Mouse (Mus musculus): ENCODE data around the gene 1700013G24Rik. TPM values are rescaled to one million over a fixed set of nuclear protein-coding genes. Genes with fewer than 3 reads are reported as not detected.
A peak's percentile ranks its signal among the peaks of the same experiment; 100 is the strongest.

The 1700013G24Rik gene
- total RNA-seq, 2 experiments from 2014 or later, result not detected

DNA sequence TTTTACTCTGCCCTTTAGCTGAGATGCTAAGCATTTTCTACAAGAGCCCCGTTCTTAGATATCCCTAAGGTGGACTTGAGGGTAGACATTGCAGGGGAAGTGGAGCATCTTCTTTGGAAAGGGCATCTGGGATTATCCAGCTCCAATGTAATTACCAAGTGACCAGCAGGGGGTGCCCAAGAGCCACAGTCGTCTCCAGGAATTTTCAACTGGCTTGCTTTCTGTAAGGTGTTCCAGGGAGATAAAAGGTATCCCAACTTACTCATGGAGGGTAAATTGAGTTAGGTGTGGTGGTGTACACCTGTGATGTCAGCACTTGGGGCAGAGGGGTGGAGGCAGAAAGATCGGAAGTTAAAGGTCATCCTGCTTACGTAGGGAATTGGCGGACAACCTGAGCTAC lies 9.5 kb upstream of the 1700013G24Rik start:
- no peak overlapping the region for H3K4me3 ChIP-seq
- TF ChIP-seq CTCF (IDR thresholded peaks at IDR 0.05), result peak; percentile 88
- DNase-seq, result peak; percentile 82
- H3K27ac ChIP-seq, result no peak overlapping the region
- intact Hi-C loops (cut with DNase I), result loop anchor here (1.0 to 5.0 kb wide), 2 partner anchors 74 to 102 kb away; no protein-coding TSS in a partner anchor

DNA sequence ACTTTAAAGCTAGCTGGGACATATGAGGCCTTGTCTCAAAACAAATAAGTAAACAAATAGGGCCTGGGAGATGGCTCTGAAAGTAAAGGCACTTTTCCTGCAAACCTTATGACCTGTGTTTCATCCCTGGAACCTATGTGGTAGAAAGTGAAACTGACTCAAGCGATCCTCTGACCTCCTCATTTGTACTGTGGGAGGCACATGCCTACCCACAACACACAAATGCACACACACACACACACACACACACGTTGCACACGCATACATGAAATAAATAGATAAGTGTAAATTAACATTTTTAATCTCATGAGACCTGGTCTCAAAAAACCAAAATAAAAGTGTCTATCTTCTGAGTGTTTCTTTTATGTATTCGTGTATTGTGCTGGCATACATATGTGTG lies 7.2 kb upstream of the 1700013G24Rik start:
- no peak for TF ChIP-seq CTCF (IDR thresholded peaks at IDR 0.05)
- intact Hi-C loops (cut with DNase I), result loop anchor here (5.0 kb wide), 1 partner anchor 41 kb away; no protein-coding TSS in a partner anchor
- DNase-seq, result no peak
- no peak overlapping the region for H3K27ac ChIP-seq
- H3K4me3 ChIP-seq, result no peak overlapping the region

- intact Hi-C loops (cut with DNase I), result loop anchor here (5.0 kb wide), 1 partner anchor 40 kb away; no protein-coding TSS in a partner anchor
- no peak for TF ChIP-seq CTCF (IDR thresholded peaks at IDR 0.05)
- peak; percentile 47 for DNase-seq
These were observed 5.5 kb upstream of the 1700013G24Rik start for GRCm38 (mm10) chr4:137447363-137448196.

DNA sequence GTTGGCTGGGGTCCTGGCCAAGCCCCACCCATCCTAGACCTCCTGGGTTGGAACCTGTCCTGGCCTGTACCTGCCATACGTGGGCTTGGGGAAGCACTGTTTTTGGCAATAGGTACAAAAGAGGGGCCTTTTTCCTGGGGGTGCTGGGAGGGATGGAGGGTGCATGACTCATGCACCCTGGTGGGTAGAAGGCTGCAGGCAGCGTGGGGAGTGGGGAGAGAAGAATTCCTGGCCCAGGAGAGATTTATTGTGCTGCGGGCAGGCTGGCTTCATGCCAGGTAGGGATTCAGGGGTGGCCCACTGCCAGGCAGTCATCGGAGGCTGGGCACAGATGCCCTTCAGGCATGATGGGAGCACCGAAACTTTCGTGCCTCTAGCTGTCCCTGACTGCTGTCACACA lies 4.9 kb upstream of the 1700013G24Rik start:
- intact Hi-C loops (cut with DNase I), result loop anchor here (5.0 kb wide), 1 partner anchor 39 kb away; no protein-coding TSS in a partner anchor

More at GRCm38 (mm10) chr4:137447363-137448196, 5.5 kb upstream of the 1700013G24Rik start:
- no peak overlapping the region for H3K4me3 ChIP-seq
- peak overlapping the region; percentile 76 for H3K27ac ChIP-seq

GRCm38 (mm10) chr4:137448641-137449040 lies 4.4 kb upstream of the 1700013G24Rik start:
- TF ChIP-seq CTCF (IDR thresholded peaks at IDR 0.05), result no peak
- peak overlapping the region; percentile 76 for H3K27ac ChIP-seq
- no peak overlapping the region for H3K4me3 ChIP-seq
- no peak for DNase-seq
- intact Hi-C loops (cut with DNase I), result loop anchor here (5.0 kb wide), 1 partner anchor 39 kb away; no protein-coding TSS in a partner anchor

More for the DNA sequence above, 4.9 kb upstream of the 1700013G24Rik start:
- Histone ChIP-seq H3K27ac (peak overlapping the region; percentile 76), H3K4me3 (no peak overlapping the region)
- DNase-seq, result no peak
- no peak for TF ChIP-seq CTCF (IDR thresholded peaks at IDR 0.05)

DNA sequence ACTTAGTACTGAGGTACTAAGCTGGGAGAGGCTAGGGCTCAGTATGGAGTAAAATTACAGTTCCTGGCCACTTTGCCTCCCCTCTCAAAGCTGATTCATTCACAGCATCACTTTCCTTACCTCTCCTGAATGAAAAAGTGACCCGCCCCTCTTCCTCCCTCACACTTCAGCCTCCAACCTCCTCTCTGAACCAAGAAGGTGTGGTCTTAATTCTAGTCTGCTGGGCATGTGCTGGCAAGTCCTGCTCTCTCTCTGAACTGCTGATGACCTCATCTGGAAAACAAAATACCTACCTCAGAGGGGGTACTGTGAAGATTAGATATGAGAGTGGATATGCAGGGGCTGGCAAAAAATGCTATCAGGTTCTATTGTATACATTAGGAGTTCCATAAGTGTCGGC lies 4.0 kb upstream of the 1700013G24Rik start:
- no peak for TF ChIP-seq CTCF (IDR thresholded peaks at IDR 0.05)
- intact Hi-C loops (cut with DNase I), result loop anchor here (5.0 kb wide), 1 partner anchor 38 kb away; no protein-coding TSS in a partner anchor
- peak overlapping the region; percentile 76 for H3K27ac ChIP-seq
- DNase-seq, result no peak
- H3K4me3 ChIP-seq, result no peak overlapping the region

- Histone ChIP-seq H3K27ac (peak overlapping the region; percentile 76), H3K4me3 (no peak overlapping the region)
- peak; percentile 83 for DNase-seq
- TF ChIP-seq CTCF (IDR thresholded peaks at IDR 0.05), result no peak
- intact Hi-C loops (cut with DNase I), result loop anchor here (5.0 kb wide), 1 partner anchor 38 kb away; no protein-coding TSS in a partner anchor
These were observed 3.4 kb upstream of the 1700013G24Rik start for GRCm38 (mm10) chr4:137449715-137450114.

DNA sequence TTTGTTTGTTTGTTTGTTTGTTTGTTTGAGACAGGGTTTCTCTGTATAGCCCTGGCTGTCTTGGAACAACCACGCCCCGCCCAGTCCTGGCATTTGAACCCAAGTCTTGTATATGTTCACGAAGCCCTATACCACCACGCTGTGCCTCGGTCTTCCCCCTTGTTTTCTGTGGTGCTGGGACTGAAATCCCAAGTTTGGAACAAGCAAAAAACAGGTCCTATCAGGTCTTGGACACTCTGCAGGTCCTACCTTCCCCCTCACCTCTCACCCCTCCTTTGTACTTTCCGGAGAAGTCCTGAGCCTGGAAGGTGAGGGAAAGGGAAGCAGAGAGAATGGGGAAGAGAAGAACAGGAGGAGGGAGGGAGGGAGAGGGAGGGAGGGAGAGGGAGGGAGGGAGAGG lies 894 bp upstream of the 1700013G24Rik start:
- Histone ChIP-seq H3K4me3 (no peak overlapping the region), H3K27ac (no peak overlapping the region)
- intact Hi-C loops (cut with DNase I), result no loop called here
- TF ChIP-seq CTCF (IDR thresholded peaks at IDR 0.05), result no peak
- no peak for DNase-seq

DNA sequence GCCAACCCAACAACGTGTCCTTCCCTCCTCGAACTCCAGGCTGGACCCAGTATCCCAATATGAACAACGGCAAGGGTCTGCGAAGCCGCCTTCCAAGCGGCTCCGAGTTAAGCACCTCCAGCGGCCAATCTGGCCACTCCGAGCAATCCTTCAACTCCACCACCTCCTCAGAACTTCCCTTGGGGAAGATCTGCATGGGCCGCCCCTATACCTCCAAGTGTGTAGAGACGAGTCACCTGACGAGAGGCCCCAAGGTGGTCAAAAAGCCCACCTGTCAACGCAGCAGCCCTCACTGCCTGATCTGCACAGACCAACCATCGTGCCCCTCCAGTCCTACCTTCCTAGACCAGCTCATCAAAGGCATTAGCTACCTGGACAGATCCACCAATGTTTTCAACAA lies 1.5 kb downstream of the 1700013G24Rik start:
- no peak for TF ChIP-seq CTCF (IDR thresholded peaks at IDR 0.05)
- DNase-seq, result no peak

GRCm38 (mm10) chr4:137456581-137456980 lies 3.5 kb downstream of the 1700013G24Rik start:
- DNase-seq, result peak; percentile 78
- TF ChIP-seq CTCF (IDR thresholded peaks at IDR 0.05), result no peak
- intact Hi-C loops (cut with DNase I), result no loop called here

More for the DNA sequence above, 1.5 kb downstream of the 1700013G24Rik start:
- intact Hi-C loops (cut with DNase I), result no loop called here
- no peak overlapping the region for H3K4me3 ChIP-seq
- H3K27ac ChIP-seq, result no peak overlapping the region

DNA sequence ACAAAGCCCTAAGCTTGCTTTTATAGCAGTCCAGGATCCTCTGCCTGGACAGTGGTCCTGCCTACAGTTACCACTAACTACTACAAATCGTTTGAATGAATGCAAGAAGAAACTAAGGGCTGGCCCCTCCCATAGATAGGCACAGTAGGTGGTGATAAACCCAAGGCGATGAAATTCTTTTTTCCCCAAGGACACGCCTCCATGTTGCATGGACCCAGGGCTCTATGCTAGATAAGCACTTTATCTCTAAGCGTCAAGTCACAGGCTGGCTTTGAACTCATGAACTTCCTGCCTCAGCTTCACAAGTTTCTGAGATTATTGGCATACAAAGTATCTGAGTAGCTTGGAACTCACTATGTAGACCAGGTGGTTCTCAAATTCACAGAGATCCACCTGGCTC lies 4.2 kb downstream of the 1700013G24Rik start:
- intact Hi-C loops (cut with DNase I), result no loop called here
- H3K4me3 ChIP-seq, result no peak overlapping the region
- no peak for DNase-seq
- H3K27ac ChIP-seq, result peak overlapping the region; percentile 68; the same call in 1 of the 2 replicates
- no peak for TF ChIP-seq CTCF (IDR thresholded peaks at IDR 0.05)

More at GRCm38 (mm10) chr4:137456581-137456980, 3.5 kb downstream of the 1700013G24Rik start:
- no peak overlapping the region for H3K4me3 ChIP-seq
- H3K27ac ChIP-seq, result peak overlapping the region; percentile 68

DNA sequence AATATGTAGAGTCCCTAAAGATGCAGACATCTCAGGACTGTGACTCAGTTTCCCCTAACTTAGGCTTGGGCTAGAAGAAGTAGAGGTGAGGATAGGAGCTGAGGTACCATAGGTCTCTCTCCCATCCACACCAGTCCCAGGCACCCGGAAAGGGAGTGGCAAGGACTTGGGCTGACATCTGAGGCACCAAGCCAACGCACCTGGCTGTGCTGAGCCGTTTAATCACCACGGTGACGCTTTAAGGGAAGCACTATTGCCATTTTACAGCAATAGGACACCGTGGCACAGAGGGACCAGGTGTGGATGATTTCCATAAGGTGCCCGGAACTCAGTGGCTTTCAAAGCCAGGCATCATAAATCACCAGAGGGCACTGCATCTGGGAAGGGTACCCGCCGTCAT lies 5.2 kb downstream of the 1700013G24Rik start:
- no peak for DNase-seq
- TF ChIP-seq CTCF (IDR thresholded peaks at IDR 0.05), result no peak
- Histone ChIP-seq H3K4me3 (no peak overlapping the region), H3K27ac (no peak overlapping the region)
- intact Hi-C loops (cut with DNase I), result no loop called here

DNA sequence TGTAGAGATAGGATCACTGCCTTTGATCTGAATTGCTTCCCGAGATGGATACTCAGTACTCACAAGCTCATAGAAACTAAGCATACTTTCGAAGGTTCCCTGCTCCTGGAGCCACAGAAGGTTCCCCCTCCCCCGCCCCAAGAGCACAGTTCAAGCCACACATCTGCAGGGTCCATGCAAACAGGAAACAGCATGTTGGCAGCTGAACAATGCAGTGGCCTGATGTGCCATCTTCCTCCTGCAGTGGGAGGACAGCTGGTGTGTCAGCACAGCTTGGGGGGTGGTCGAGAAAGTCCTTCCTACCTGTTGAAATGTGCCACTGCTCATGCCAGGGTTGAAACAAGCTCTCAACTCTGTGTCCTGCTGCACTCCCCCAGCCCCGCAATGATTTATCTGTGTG lies 5.8 kb downstream of the 1700013G24Rik start:
- no peak for DNase-seq
- intact Hi-C loops (cut with DNase I), result no loop called here
- H3K27ac ChIP-seq, result no peak overlapping the region
- no peak overlapping the region for H3K4me3 ChIP-seq
- TF ChIP-seq CTCF (IDR thresholded peaks at IDR 0.05), result no peak

Data from gastrocnemius, adult 2 months (tissue).